Mouse (Mus musculus) midbrain, postnatal 0 days (tissue): Measurements from ENCODE around the gene Trim63. TPM values are rescaled to one million over a fixed set of nuclear protein-coding genes. Genes with fewer than 3 reads are reported as not detected.

Experiments
- ATAC-seq: fragments of 200-750 bp; cut with Nextera tagmentation; 2 replicates; pipeline ENCODE4 v1.8.0; 2017; ENCODE audit warnings: moderate number of reproducible peaks, mild to moderate bottlenecking, moderate TSS enrichment, moderate library complexity; ENCODE audit not compliant: low FRiP score
- DNase-seq: peaks from one replicate; pipeline ENCODE4 v3.0.0-alpha.2; 2015; ENCODE audit warnings: low spot score
- H3K27ac ChIP-seq: fragments of 300-500 bp; sonication (generic); 2 replicates; pipeline ENCODE4 v1.5.1; 2014; ENCODE audit warnings: low read depth, mild to moderate bottlenecking, low read length, mixed read lengths
- H3K27me3 ChIP-seq: fragments of 300-500 bp; sonication (generic); 2 replicates; pipeline ENCODE4 v1.6.1; 2014; ENCODE audit warnings: low read length, control low read depth, mixed read lengths; ENCODE audit not compliant: insufficient read depth
- H3K36me3 ChIP-seq: fragments of 300-500 bp; sonication (generic); 2 replicates; pipeline ENCODE4 v1.6.1; 2014; ENCODE audit warnings: low read length, control low read depth, mixed read lengths; ENCODE audit not compliant: insufficient read depth
- H3K4me1 ChIP-seq: fragments of 300-500 bp; sonication (generic); 2 replicates; pipeline ENCODE4 v1.6.1; 2014; ENCODE audit warnings: mild to moderate bottlenecking, control low read depth, antibody characterized with exemption, low read length, mixed read lengths; ENCODE audit not compliant: insufficient read depth
- H3K4me2 ChIP-seq: fragments of 300-500 bp; sonication (generic); 2 replicates; pipeline ENCODE4 v1.6.1; 2014; ENCODE audit warnings: low read depth, mild to moderate bottlenecking, low read length, mixed read lengths; ENCODE audit not compliant: poor library complexity, severe bottlenecking
- H3K4me3 ChIP-seq: fragments of 300-500 bp; sonication (generic); 2 replicates; pipeline ENCODE4 v1.5.1; 2014; ENCODE audit warnings: low read depth, mild to moderate bottlenecking, low read length, moderate library complexity
- H3K9ac ChIP-seq: fragments of 300-500 bp; sonication (generic); replicated peaks from 2 replicates; pipeline ENCODE4 v1.6.1; 2014; ENCODE audit warnings: mild to moderate bottlenecking, low read length, moderate library complexity, mixed read lengths; ENCODE audit not compliant: poor library complexity, severe bottlenecking
- H3K9me3 ChIP-seq: fragments of 300-500 bp; sonication (generic); 2 replicates; pipeline ENCODE4 v1.6.1; 2016; ENCODE audit warnings: low read length, control low read depth
- CTCF ChIP-seq: IDR thresholded peaks from 2 replicates; pipeline ENCODE4 v1.5.1; 2016; ENCODE audit warnings: antibody characterized with exemption, mild to moderate bottlenecking
- WGBS: fragments of 180-500 bp; shearing (Covaris S2); extraction: QIAGEN DNeasy Blood & Tissue Kit; methylation state at CpG from one replicate; pipeline ENCODE4 v1.1.7; 2014; 5-methylcytosine and 5-hydroxymethylcytosine counted together
- polyA plus RNA-seq: library from polyadenylated mRNA; unstranded; fragments of >200 nt; fragmentation: Nextera tagmentation; extraction: Ambion mirVana; gene quantifications from 2 replicates; pipeline ENCODE4 v1.2.1, GENCODE M21; 2015
- total RNA-seq: library from RNA; depleted of rRNA; stranded (reverse); fragments of >200 nt; gene quantifications from 2 replicates; pipeline ENCODE4 v1.2.3, GENCODE M21; 2014; rRNA removed

Trim63 gene
- total and polyA plus RNA-seq, 2 experiments from 2014 or later = 0.73 to 2.0 TPM

- ATAC-seq = peak; percentile 76; the same call in 1 of the 2 replicates
- WGBS = under 1% methylated on average over 16 of the region's 16 CpGs
These were observed 57.4 kb downstream of the Trim63 start for GRCm38 (mm10) chr4:134372294-134372747.

GRCm38 (mm10) chr4:134373295-134373694, 58.4 kb downstream of the Trim63 start:
- WGBS = 78% methylated on average over 8 of the region's 8 CpGs
- TF ChIP-seq CTCF = no peak
- DNase-seq (no peak), ATAC-seq (no peak)
- peaks cover 12% of the 10 kb centered on the region for H3K4me1 ChIP-seq
- no peak overlapping the region for H3K27ac ChIP-seq
- H3K9me3 ChIP-seq = no peaks in the 10 kb centered on the region
- no peak overlapping the region for H3K9ac ChIP-seq
- no peak overlapping the region for H3K4me3 ChIP-seq
- no peaks in the 10 kb centered on the region for H3K36me3 ChIP-seq
- peaks cover 28% of the 10 kb centered on the region for H3K27me3 ChIP-seq
- peak overlapping the region; percentile 99 for H3K4me2 ChIP-seq

More at GRCm38 (mm10) chr4:134372294-134372747, 57.4 kb downstream of the Trim63 start:
- Histone ChIP-seq H3K27ac (no peak overlapping the region), H3K4me1 (peaks cover 12% of the 10 kb centered on the region), H3K4me2 (peak overlapping the region; percentile 99), H3K9me3 (no peaks in the 10 kb centered on the region), H3K9ac (peak overlapping the region; percentile 48), H3K36me3 (no peaks in the 10 kb centered on the region), H3K4me3 (peak overlapping the region; percentile 49), H3K27me3 (peaks cover 28% of the 10 kb centered on the region)
- peak; percentile 79 for DNase-seq
- TF ChIP-seq CTCF = no peak

- Histone ChIP-seq H3K27me3 (peaks cover 27% of the 10 kb centered on the region), H3K9ac (no peak overlapping the region), H3K4me2 (no peak overlapping the region), H3K4me1 (peaks cover 12% of the 10 kb centered on the region), H3K4me3 (no peak overlapping the region), H3K36me3 (no peaks in the 10 kb centered on the region), H3K9me3 (no peaks in the 10 kb centered on the region), H3K27ac (no peak overlapping the region)
- DNase-seq (no peak), ATAC-seq (no peak)
- 47% methylated on average over 1 of the region's 1 CpGs for WGBS
- no peak for TF ChIP-seq CTCF
These were observed 59.4 kb downstream of the Trim63 start for GRCm38 (mm10) chr4:134374306-134374705.

- Histone ChIP-seq H3K9me3 (no peaks in the 10 kb centered on the region), H3K4me3 (no peak overlapping the region), H3K4me2 (no peak overlapping the region), H3K4me1 (no peaks in the 10 kb centered on the region), H3K9ac (no peak overlapping the region), H3K36me3 (no peaks in the 10 kb centered on the region), H3K27ac (no peak overlapping the region), H3K27me3 (no peaks in the 10 kb centered on the region)
- TF ChIP-seq CTCF = no peak
- WGBS = 45% methylated on average over 10 of the region's 10 CpGs
- DNase-seq = no peak
- no peak for ATAC-seq
These were observed 63.2 kb downstream of the Trim63 start for GRCm38 (mm10) chr4:134378089-134378615.

Other genes with a start within 250 kb of the Trim63 start
- 0.66 TPM in 1 of 2 replicates, not detected in the other for gene Cd52, start 220.0 kb upstream of the Trim63 start, total RNA-seq
- gene Cd52, start 220.0 kb upstream of the Trim63 start, polyA plus RNA-seq = 2.0 and 2.7 TPM in 2 replicates
- 4.9 and 8.4 TPM in 2 replicates for gene Ubxn11, start 212.6 kb upstream of the Trim63 start, total RNA-seq
- 11.2 and 13.7 TPM in 2 replicates for gene Ubxn11, start 212.6 kb upstream of the Trim63 start, polyA plus RNA-seq
- gene Sh3bgrl3, start 186.3 kb upstream of the Trim63 start, total RNA-seq = 162 and 224 TPM in 2 replicates
- 565 and 583 TPM in 2 replicates for gene Sh3bgrl3, start 186.3 kb upstream of the Trim63 start, polyA plus RNA-seq
- gene Cep85, start 128.0 kb upstream of the Trim63 start, total RNA-seq = 10.0 and 12.5 TPM in 2 replicates
- 13.3 and 14.8 TPM in 2 replicates for gene Cep85, start 128.0 kb upstream of the Trim63 start, polyA plus RNA-seq
- gene Gm7534, start 112.1 kb upstream of the Trim63 start, total RNA-seq = not detected in 2 replicates
- not detected in 2 replicates for gene Gm7534, start 112.1 kb upstream of the Trim63 start, polyA plus RNA-seq
- gene Catsper4, start 87.7 kb upstream of the Trim63 start, total RNA-seq = 0.38 TPM in 1 of 2 replicates, not detected in the other
- gene Catsper4, start 87.7 kb upstream of the Trim63 start, polyA plus RNA-seq = 0.16 TPM in 1 of 2 replicates, not detected in the other
- 0.27 and 0.38 TPM in 2 replicates for gene Cnksr1, start 76.7 kb upstream of the Trim63 start, total RNA-seq
- 0.13 and 0.28 TPM in 2 replicates for gene Cnksr1, start 76.7 kb upstream of the Trim63 start, polyA plus RNA-seq
- not detected in 2 replicates for gene E130218I03Rik, start 71.5 kb upstream of the Trim63 start, total RNA-seq
- gene E130218I03Rik, start 71.5 kb upstream of the Trim63 start, polyA plus RNA-seq = 0.31 and 0.49 TPM in 2 replicates
- 10.6 and 15.4 TPM in 2 replicates for gene Zfp593, start 69.5 kb upstream of the Trim63 start, total RNA-seq
- 9.2 and 11.1 TPM in 2 replicates for gene Zfp593, start 69.5 kb upstream of the Trim63 start, polyA plus RNA-seq
- not detected in 2 replicates for gene Gm30191, start 68.2 kb upstream of the Trim63 start, total RNA-seq
- 0.37 and 0.42 TPM in 2 replicates for gene Gm30191, start 68.2 kb upstream of the Trim63 start, polyA plus RNA-seq
- 18.0 and 27.1 TPM in 2 replicates for gene Grrp1, start 61.0 kb upstream of the Trim63 start, total RNA-seq
- gene Grrp1, start 61.0 kb upstream of the Trim63 start, polyA plus RNA-seq = 15.7 and 17.8 TPM in 2 replicates
- 44.8 and 49.7 TPM in 2 replicates for gene Pdik1l, start 27.2 kb upstream of the Trim63 start, total RNA-seq
- gene Pdik1l, start 27.2 kb upstream of the Trim63 start, polyA plus RNA-seq = 27.6 and 30.8 TPM in 2 replicates
- not detected in 2 replicates for gene Slc30a2, start 28.1 kb downstream of the Trim63 start, total RNA-seq
- gene Slc30a2, start 28.1 kb downstream of the Trim63 start, polyA plus RNA-seq = 0.17 and 0.21 TPM in 2 replicates
- gene Extl1, start 68.7 kb downstream of the Trim63 start, total RNA-seq = 2.1 and 2.2 TPM in 2 replicates
- 0.79 and 1.2 TPM in 2 replicates for gene Extl1, start 68.7 kb downstream of the Trim63 start, polyA plus RNA-seq
- gene Pafah2, start 81.2 kb downstream of the Trim63 start, total RNA-seq = 8.3 and 11.6 TPM in 2 replicates
- 5.7 and 6.7 TPM in 2 replicates for gene Pafah2, start 81.2 kb downstream of the Trim63 start, polyA plus RNA-seq
- gene Stmn1, start 153.2 kb downstream of the Trim63 start, total RNA-seq = 1,269 and 1,609 TPM in 2 replicates
- 6,261 and 6,359 TPM in 2 replicates for gene Stmn1, start 153.2 kb downstream of the Trim63 start, polyA plus RNA-seq
- gene Paqr7, start 181.6 kb downstream of the Trim63 start, total RNA-seq = 69.2 and 97.8 TPM in 2 replicates
- 38.9 and 41.3 TPM in 2 replicates for gene Paqr7, start 181.6 kb downstream of the Trim63 start, polyA plus RNA-seq
- 1.5 and 2.0 TPM in 2 replicates for gene Aunip, start 195.9 kb downstream of the Trim63 start, total RNA-seq
- gene Aunip, start 195.9 kb downstream of the Trim63 start, polyA plus RNA-seq = 0.91 and 1.3 TPM in 2 replicates
- gene Mtfr1l, start 220.3 kb downstream of the Trim63 start, total RNA-seq = 135 and 167 TPM in 2 replicates
- gene Mtfr1l, start 220.3 kb downstream of the Trim63 start, polyA plus RNA-seq = 191 and 196 TPM in 2 replicates
- gene Selenon, start 237.0 kb downstream of the Trim63 start, total RNA-seq = 22.8 and 26.1 TPM in 2 replicates
- 9.1 and 9.4 TPM in 2 replicates for gene Selenon, start 237.0 kb downstream of the Trim63 start, polyA plus RNA-seq